ENCODE assay signal across 8 mouse cellular contexts in the genomic region with DNA sequence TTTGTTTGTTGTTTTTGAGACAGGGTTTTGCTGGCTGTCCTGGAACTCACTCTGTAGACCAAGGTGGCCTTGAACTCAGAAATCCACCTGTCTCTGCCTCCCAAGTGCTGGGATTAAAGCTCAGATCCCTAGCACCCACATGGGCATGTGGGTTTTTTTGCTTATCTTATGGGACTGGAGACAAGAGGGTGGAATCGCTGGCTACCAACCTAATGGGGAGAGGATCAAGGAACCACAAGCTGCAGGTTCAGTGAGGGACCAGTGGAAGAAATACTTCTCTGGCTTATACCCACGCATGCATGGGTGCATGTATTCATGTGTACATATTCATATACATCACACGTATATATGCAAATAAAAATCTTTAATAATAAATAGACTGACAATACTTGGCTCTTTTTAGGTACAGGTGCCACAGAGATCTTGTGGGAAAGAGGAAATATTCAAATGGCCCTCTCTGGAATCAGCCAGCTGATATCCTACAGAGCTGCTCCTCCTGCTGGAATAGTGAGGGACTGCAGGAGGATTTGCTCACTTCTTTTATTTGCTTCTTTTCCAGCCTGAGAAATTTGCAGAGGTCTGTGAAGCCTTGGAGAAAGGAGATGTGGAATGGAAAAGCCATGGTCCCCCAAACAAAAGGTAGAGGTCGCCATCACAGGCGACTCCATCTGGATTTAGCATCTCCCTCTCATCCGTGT. TPM values are rescaled to one million over a fixed set of nuclear protein-coding genes. Genes with fewer than 3 reads are reported as not detected.
A peak's percentile ranks its signal among the peaks of the same experiment; 100 is the strongest.
DNase-seq lines count a peak whose midpoint lies in the region; ATAC-seq and TF ChIP-seq lines count a peak whose summit lies in the region.

No protein-coding gene starts in this region.

- in situ Hi-C loops in Patski (cut with MboI; ENCODE audit: low pct_unique_long_range_greater_than_20kb), result loop anchor here (5.0 kb wide), 1 partner anchor 465 kb away; no protein-coding TSS in a partner anchor

- H3K4me2 ChIP-seq in heart, embryonic 12.5 days, result no peak overlapping the region
- H3K4me2 ChIP-seq in lung, postnatal 0 days (replicated peaks; ENCODE audit: low read depth, low read length), result no peak overlapping the region

- TF ChIP-seq EP300 in heart, adult 2 months (IDR thresholded peaks at IDR 0.05; ENCODE audit: insufficient read depth, low read depth, low read length), result no peak
- no peak for TF ChIP-seq EP300 in lung, postnatal 0 days (IDR thresholded peaks at IDR 0.05)

- 62% methylated on average over 6 of the region's 6 CpGs for WGBS in heart, adult 2 months
- 57% methylated on average over 6 of the region's 6 CpGs for WGBS in heart, embryonic 12.5 days
- WGBS in lung, postnatal 0 days, result 62% methylated on average over 6 of the region's 6 CpGs

- peak; percentile 8 to 53 for DNase-seq in heart, adult 2 months
- DNase-seq in 3T3-L1 (ENCODE audit: low read depth, low spot score) (peak; percentile 75), Patski (ENCODE audit: low read depth, low spot score) (no peak)
- peak; percentile 59 for DNase-seq in lung, postnatal 0 days (ENCODE audit: low spot score)
- DNase-seq in skeletal muscle tissue, adult 2 months (ENCODE audit: low read depth, low spot score), result peak; percentile 7

- H3K4me1 ChIP-seq in heart, adult 2 months (ENCODE audit: control insufficient read depth, insufficient read depth, low read length), result no peaks in the 10 kb centered on the region
- no peaks in the 10 kb centered on the region for H3K4me1 ChIP-seq in heart, embryonic 12.5 days (replicated peaks)
- no peaks in the 10 kb centered on the region for H3K4me1 ChIP-seq in cortical plate, adult 2 months (ENCODE audit: control insufficient read depth, insufficient read depth, low read length)
- H3K4me1 ChIP-seq in lung, postnatal 0 days (ENCODE audit: insufficient read depth, low read depth, low read length), result no peaks in the 10 kb centered on the region

- peak; percentile 88 for TF ChIP-seq CTCF in heart, adult 2 months (IDR thresholded peaks at IDR 0.05)
- TF ChIP-seq CTCF in Patski (IDR thresholded peaks at IDR 0.05), result peak; percentile 87
- TF ChIP-seq CTCF in cortical plate, adult 2 months (IDR thresholded peaks at IDR 0.05; ENCODE audit: extremely low read depth, insufficient read depth, low read length), result peak; percentile 71
- TF ChIP-seq CTCF in lung, postnatal 0 days (IDR thresholded peaks at IDR 0.05), result peak; percentile 83

- POLR2A ChIA-PET in Patski (lab: Charles Lee), result no interaction called here

- H3K9ac ChIP-seq in heart, adult 2 months (ENCODE audit: low read depth, low read length), result no peak overlapping the region
- no peak overlapping the region for H3K9ac ChIP-seq in heart, embryonic 12.5 days
- H3K9ac ChIP-seq in lung, postnatal 0 days (replicated peaks; ENCODE audit: low read depth), result no peak overlapping the region

- TF ChIP-seq POLR2A in heart, adult 2 months (IDR thresholded peaks at IDR 0.05; ENCODE audit: insufficient read depth, low read depth, low read length), result no peak
- TF ChIP-seq POLR2A in cortical plate, adult 2 months (IDR thresholded peaks at IDR 0.05; ENCODE audit: extremely low read depth, insufficient read depth, low read length), result no peak

- H3K27me3 ChIP-seq in heart, adult 2 months (ENCODE audit: control insufficient read depth, insufficient read depth, low read length), result no peaks in the 10 kb centered on the region
- no peaks in the 10 kb centered on the region for H3K27me3 ChIP-seq in heart, embryonic 12.5 days (replicated peaks)
- no peaks in the 10 kb centered on the region for H3K27me3 ChIP-seq in Patski
- H3K27me3 ChIP-seq in lung, postnatal 0 days (replicated peaks; ENCODE audit: insufficient read depth, low read length), result no peaks in the 10 kb centered on the region

- CTCF ChIA-PET in Patski (lab: Charles Lee), result interaction anchor here (1.0 to 2.5 kb wide), 3 partner anchors 14 to 129 kb away, joined by 3 to 9 read pairs (median 4); no protein-coding TSS in a partner anchor

- no peaks in the 10 kb centered on the region; the same call in 1 of the 2 replicates for H3K36me3 ChIP-seq in heart, adult 2 months (ENCODE audit: control insufficient read depth, insufficient read depth, low read length)
- peaks cover 40% of the 10 kb centered on the region for H3K36me3 ChIP-seq in heart, embryonic 12.5 days
- H3K36me3 ChIP-seq in lung, postnatal 0 days (ENCODE audit: insufficient read depth, low read length), result peaks cover 15% of the 10 kb centered on the region; the same call in 1 of the 2 replicates

- H3K27ac ChIP-seq in heart, adult 2 months, result no peak overlapping the region
- no peak overlapping the region for H3K27ac ChIP-seq in heart, embryonic 12.5 days (ENCODE audit: poor library complexity, severe bottlenecking)
- H3K27ac ChIP-seq in cortical plate, adult 2 months (ENCODE audit: insufficient read depth, low read length), result no peak overlapping the region
- H3K27ac ChIP-seq in lung, postnatal 0 days (ENCODE audit: low read length), result no peak overlapping the region

- no peaks in the 10 kb centered on the region for H3K9me3 ChIP-seq in heart, embryonic 12.5 days (replicated peaks)
- H3K9me3 ChIP-seq in lung, postnatal 0 days (ENCODE audit: low read length), result no peaks in the 10 kb centered on the region

- no peak for ATAC-seq in heart, embryonic 12.5 days (ENCODE audit: insufficient number of reproducible peaks, low FRiP score)
- no peak for ATAC-seq in Patski
- ATAC-seq in inflammation-experienced regulatory T-cells, adult 6 months, result peak; percentile 54
- no peak for ATAC-seq in lung, postnatal 0 days

- H3K79me2 ChIP-seq in heart, adult 2 months (replicated peaks; ENCODE audit: control insufficient read depth, insufficient read depth, low read length), result no peaks in the 10 kb centered on the region

- intact Hi-C loops in heart, adult 2 months (cut with DNase I), result loop anchor here (5.0 to 10.0 kb wide), 3 partner anchors 95 to 465 kb away; no protein-coding TSS in a partner anchor

- H3K4me3 ChIP-seq in heart, adult 2 months, result no peak overlapping the region
- no peak overlapping the region for H3K4me3 ChIP-seq in heart, embryonic 12.5 days
- no peak overlapping the region for H3K4me3 ChIP-seq in cortical plate, adult 2 months (ENCODE audit: insufficient read depth, low read length)
- H3K4me3 ChIP-seq in lung, postnatal 0 days (ENCODE audit: low read depth, low read length), result no peak overlapping the region

RNA-seq across cellular contexts. Expression of a gene that starts 20.3 kb away (rescaled TPM):
- total RNA-seq in heart, adult 2 months (2021), result 10 to 100 TPM; 28.0 to 30.3 TPM
- 11.3 and 19.6 TPM in 2 replicates for polyA plus RNA-seq in heart, adult 2 months (2012; rRNA removed)
- polyA plus RNA-seq in heart, embryonic 12.5 days (2016; fragmentation: Nextera tagmentation; extraction: Ambion mirVana), result 13.8 and 14.4 TPM in 2 replicates
- polyA plus RNA-seq in Patski (2021), result 13.4 TPM
- polyA plus RNA-seq in cortical plate, adult 2 months (2012; rRNA removed), result 61.4 and 65.9 TPM in 2 replicates
- polyA plus RNA-seq in inflammation-experienced regulatory T-cells, adult 6 months (2017; shearing (Covaris generic)), result 10 to 100 TPM; 16.7 to 23.2 (median 22.4) TPM
- polyA plus RNA-seq in lung, postnatal 0 days (2015; fragmentation: Nextera tagmentation; extraction: Ambion mirVana), result 6.1 and 7.0 TPM in 2 replicates

RNA-seq across cellular contexts. Expression of a gene that starts 20.5 kb away (rescaled TPM):
- 10 to 100 TPM; 22.4 to 23.9 TPM for total RNA-seq in heart, adult 2 months (2021)
- polyA plus RNA-seq in heart, adult 2 months (2012; rRNA removed), result 10.7 and 12.7 TPM in 2 replicates
- 83.1 and 88.5 TPM in 2 replicates for polyA plus RNA-seq in heart, embryonic 12.5 days (2016; fragmentation: Nextera tagmentation; extraction: Ambion mirVana)
- 59.9 TPM for polyA plus RNA-seq in Patski (2021)
- 31.1 and 32.1 TPM in 2 replicates for polyA plus RNA-seq in cortical plate, adult 2 months (2012; rRNA removed)
- polyA plus RNA-seq in inflammation-experienced regulatory T-cells, adult 6 months (2017; shearing (Covaris generic)), result 100 to 1,000 TPM in 1 of 3 experiments, 10 to 100 TPM in 2; 60.1 to 163 (median 82.0) TPM
- polyA plus RNA-seq in lung, postnatal 0 days (2015; fragmentation: Nextera tagmentation; extraction: Ambion mirVana), result 53.9 and 55.0 TPM in 2 replicates

RNA-seq across cellular contexts. Expression of a gene that starts 41.4 kb away (rescaled TPM):
- 1 to 10 TPM; 6.1 to 8.5 TPM for total RNA-seq in heart, adult 2 months (2021)
- polyA plus RNA-seq in heart, adult 2 months (2012; rRNA removed), result 14.1 and 22.9 TPM in 2 replicates
- 6.8 and 9.9 TPM in 2 replicates for polyA plus RNA-seq in heart, embryonic 12.5 days (2016; fragmentation: Nextera tagmentation; extraction: Ambion mirVana)
- 28.0 TPM for polyA plus RNA-seq in Patski (2021)
- polyA plus RNA-seq in cortical plate, adult 2 months (2012; rRNA removed), result 67.3 and 72.9 TPM in 2 replicates
- polyA plus RNA-seq in inflammation-experienced regulatory T-cells, adult 6 months (2017; shearing (Covaris generic)), result 1 to 10 TPM; 1.6 to 9.5 (median 5.9) TPM
- polyA plus RNA-seq in lung, postnatal 0 days (2015; fragmentation: Nextera tagmentation; extraction: Ambion mirVana), result 7.3 and 9.5 TPM in 2 replicates

RNA-seq across cellular contexts. Expression of a gene that starts 44.7 kb away (rescaled TPM):
- total RNA-seq in heart, adult 2 months (2021), result 100 to 1,000 TPM; 115 to 140 TPM
- polyA plus RNA-seq in heart, adult 2 months (2012; rRNA removed), result 127 and 155 TPM in 2 replicates
- polyA plus RNA-seq in heart, embryonic 12.5 days (2016; fragmentation: Nextera tagmentation; extraction: Ambion mirVana), result 67.2 and 71.1 TPM in 2 replicates
- polyA plus RNA-seq in Patski (2021), result 203 TPM
- polyA plus RNA-seq in cortical plate, adult 2 months (2012; rRNA removed), result 110 and 115 TPM in 2 replicates
- 10 to 100 TPM; 20.3 to 38.5 (median 38.0) TPM for polyA plus RNA-seq in inflammation-experienced regulatory T-cells, adult 6 months (2017; shearing (Covaris generic))
- polyA plus RNA-seq in lung, postnatal 0 days (2015; fragmentation: Nextera tagmentation; extraction: Ambion mirVana), result 57.4 and 61.6 TPM in 2 replicates
